Comparison of ENCODE assay signal across 17 mouse cellular contexts in the genomic region with DNA sequence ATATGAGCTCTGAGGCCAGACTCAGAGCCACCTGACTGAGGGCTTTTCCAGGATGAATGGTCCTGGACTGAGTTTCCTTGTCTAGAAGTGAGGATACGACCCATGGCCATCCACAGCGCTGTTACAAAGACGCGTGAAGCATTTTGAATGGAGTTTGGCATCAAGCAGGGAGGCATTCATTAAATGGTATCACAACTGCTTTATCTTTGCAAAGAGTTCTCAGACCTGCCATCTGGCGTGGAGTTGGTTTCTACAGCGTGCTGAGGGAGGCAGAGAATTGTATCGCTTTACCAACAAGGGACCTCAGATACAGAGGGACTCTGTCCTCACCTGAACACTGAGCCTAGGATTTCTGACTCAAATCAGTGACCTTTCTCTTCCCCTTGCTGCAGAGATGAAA.
"Had no signal": no experiment of that assay in that cellular context is flagged by ENCODE, and none has a peak within 500 bp of the region (broad histone marks: within the 10 kb centered on the region; RNA-seq: fewer than 3 reads in every experiment).

No protein-coding gene starts in this region.

- H3K4me2 ChIP-seq: limb, embryonic 15.5 days; liver, embryonic 12.5 days; lung, embryonic 14.5 days; midbrain, embryonic 11.5 days; neural tube, embryonic 13.5 days had no signal

- H3K4me1 ChIP-seq: liver, embryonic 12.5 days; neural tube, embryonic 13.5 days had no signal

- H3K9me3 ChIP-seq: limb, embryonic 15.5 days; liver, embryonic 12.5 days; neural tube, embryonic 13.5 days had no signal

- H3K4me3 ChIP-seq: limb, embryonic 15.5 days; liver, embryonic 12.5 days; megakaryocyte, embryonic 14.5 days; neural tube, embryonic 13.5 days had no signal

- H3K9ac ChIP-seq: limb, embryonic 15.5 days; liver, embryonic 12.5 days; lung, embryonic 14.5 days; neural tube, embryonic 13.5 days had no signal

- ATAC-seq: intestine, postnatal 0 days; liver, embryonic 12.5 days; midbrain, embryonic 16.5 days had no signal

- H3K36me3 ChIP-seq: limb, embryonic 15.5 days; liver, embryonic 12.5 days; neural tube, embryonic 13.5 days had no signal

- H3K27ac ChIP-seq: kidney, postnatal 0 days; limb, embryonic 15.5 days; liver, embryonic 12.5 days; neural tube, embryonic 13.5 days had no signal

- H3K27me3 ChIP-seq: limb, embryonic 15.5 days; liver, embryonic 12.5 days; neural tube, embryonic 13.5 days had no signal

- DNase-seq: kidney, adult 8-10 months; kidney, postnatal 36 days; lung, embryonic 14.5 days; lung, postnatal 10 days; lung, postnatal 4 days; retina, postnatal 1 day; right cerebral cortex, postnatal 14 days; thymus, adult 18-20 months; thymus, postnatal 14 days had no signal
